Mouse (Mus musculus): ENCODE measurements around the gene Mapk3. TPM values are rescaled to one million over a fixed set of nuclear protein-coding genes. Genes with fewer than 3 reads are reported as not detected.
"Not testable (repeated sequence)": the region's sequence is repeated elsewhere in the genome, so short reads cannot be mapped to it uniquely, and the experiment has no call there.

Mapk3 gene
- 10 to 100 TPM; 15.9 to 20.8 (median 17.2) TPM for polyA plus RNA-seq (2017; shearing (Covaris generic))

DNA sequence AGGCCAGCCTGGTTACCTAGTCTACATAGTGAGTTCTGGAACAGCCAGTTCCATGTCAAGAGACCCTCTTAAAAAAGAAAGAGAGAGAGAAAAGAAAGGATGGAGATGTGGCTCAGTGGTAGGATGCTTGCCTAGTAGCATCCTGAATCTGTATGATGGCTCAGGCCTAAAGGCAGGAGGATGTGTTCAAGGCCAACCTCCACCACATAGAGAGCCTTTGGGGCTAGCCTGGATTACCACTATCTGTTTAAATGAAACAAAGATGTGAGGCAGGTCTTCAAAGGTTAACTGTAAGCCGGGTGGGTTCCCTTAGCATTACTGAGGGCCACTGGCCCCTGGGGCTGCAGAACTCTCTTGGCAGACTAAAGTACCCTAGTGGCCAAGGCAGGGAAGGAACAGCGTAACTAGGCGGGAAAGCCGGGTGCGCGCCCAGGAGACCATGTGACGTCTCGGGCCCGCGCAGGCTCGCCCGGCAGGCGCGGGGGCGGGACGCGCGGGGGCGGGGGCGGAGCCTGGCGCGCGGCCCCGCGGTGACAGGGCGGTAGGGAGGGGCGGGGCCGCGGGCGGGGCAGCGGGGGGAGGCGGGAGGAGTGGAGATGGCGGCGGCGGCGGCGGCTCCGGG lies at the start of gene Mapk3:
TSS of gene Mapk3 (plus strand) at position 552 of the 622 bp plus-strand sequence.
- ATAC-seq = peak; percentile 86

DNA sequence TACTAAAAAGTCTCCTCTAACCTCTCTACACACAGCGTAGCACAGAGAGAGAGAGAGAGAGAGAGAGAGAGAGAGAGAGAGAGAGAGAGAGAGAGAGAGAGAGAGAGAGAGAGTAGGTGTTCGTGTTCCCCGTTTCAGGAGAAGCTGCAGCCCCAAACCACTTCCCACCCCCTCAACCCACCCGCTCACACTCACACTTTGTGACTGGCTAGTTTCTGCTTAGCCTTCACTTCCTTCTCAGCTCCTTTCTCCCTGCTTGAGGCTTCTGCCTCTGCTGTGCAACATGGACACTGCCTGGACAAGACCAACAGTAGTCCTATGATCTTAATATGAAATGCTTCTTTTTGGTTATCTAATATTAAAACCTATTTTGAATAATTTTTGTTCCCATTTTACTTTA lies 49.1 kb upstream of the Mapk3 start:
- no peak for ATAC-seq

DNA sequence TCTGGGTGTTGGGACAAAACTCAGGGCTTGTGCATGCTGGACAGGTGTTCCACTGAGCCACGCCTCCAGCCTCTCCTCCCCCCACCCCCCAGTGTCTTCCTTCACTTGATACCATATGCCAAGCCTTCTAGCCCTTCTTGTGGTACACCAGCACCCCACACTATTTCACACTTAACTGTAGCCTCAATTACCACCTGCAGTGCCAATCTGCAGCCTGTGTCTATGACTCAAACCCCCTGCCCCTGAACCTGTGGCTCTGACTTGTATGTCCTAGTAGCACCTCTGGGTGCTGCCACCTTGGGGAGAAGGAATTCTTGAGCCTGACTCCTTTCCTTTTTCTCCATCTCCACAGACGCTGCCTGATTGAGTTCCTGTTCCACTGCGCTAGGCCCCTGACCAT lies 47.5 kb upstream of the Mapk3 start:
- no peak for ATAC-seq

DNA sequence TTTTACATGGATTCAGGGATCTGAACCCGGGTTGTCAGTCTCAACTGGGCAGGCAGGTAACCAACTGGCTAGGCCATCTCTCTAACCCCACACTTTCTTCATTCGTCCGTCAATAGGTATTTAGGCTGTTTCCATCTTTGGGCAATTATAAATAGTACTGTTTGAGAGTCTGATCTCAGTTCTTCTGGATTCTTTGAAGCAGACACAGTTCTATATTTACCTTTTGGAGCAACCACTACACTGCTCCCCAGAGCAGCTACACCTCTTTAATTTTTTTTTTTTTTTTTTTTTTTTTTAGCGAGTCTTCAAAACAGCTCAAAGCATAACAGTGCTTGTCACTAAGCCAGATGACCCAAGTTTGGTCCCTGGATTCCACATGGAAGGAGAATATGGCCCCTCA lies 43.7 kb upstream of the Mapk3 start:
- no peak for ATAC-seq

DNA sequence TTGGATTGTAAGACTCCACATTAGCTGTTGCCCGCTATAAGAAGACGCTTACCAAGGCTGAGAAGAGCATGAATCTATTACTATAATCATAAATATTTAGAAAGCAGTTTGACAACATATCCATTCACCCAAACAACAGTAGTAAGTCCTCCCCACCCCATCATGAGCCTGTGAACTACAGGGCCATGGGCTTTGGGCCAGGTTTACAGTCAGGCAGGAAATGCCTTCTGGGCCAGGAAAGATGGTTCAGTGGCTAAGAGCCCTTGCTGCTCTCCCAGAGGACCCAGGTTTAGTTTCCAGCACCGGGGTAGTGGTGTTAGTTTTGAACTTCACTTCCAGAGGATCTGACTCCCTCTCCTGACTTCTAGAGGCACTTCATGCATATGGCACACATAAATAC lies 41.8 kb upstream of the Mapk3 start:
- no peak for ATAC-seq

DNA sequence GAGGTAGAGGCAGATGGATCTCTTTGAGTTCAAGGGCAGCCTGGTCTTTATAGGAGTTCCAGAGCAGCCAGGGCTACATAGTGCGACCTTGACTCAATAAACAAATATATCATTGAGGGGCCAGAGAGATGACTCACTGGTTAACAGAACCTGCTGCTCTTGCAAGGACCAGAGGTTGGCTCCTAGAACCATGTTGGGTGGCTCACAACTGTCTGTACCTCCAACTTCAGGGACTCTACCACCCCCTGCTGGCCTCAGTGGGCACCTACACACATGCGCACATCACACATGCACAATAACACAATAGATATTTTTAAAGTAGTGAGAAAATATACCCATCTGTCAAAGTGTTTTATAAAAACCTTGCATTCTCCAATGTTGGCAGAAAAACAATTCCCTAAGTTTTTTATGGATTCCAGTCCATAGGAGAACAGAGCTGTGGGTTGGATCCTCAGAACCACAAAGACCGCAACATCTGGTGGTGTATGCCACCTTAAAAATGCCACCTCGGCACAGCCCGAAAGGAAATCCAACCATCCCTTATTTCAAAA lies 40.5 kb upstream of the Mapk3 start:
- ATAC-seq = no peak

- ATAC-seq = no peak
Measured at GRCm38 (mm10) chr7:126721635-126722034, 37.8 kb upstream of the Mapk3 start.

DNA sequence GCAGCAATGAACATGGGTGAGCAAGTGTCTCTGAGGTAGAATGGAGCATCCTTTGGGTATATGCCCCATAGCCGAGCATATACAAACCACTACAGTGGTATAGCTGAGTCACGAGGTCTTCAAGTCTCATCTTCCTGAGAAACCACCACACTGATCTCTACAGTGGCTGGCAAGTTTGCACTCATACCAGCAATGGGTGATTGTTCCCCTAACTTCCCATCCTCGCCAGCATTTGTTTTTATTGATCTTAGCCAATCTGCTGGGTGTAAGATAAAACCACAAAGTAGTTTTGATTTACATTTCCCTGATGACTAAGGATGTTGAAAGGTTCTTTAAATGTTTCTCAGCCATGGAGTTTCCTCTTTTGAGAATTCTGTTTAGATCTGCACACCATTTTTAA lies 34.3 kb upstream of the Mapk3 start:
- no peak for ATAC-seq

- ATAC-seq = no peak
Measured at GRCm38 (mm10) chr7:126725667-126726066, 33.7 kb upstream of the Mapk3 start.

DNA sequence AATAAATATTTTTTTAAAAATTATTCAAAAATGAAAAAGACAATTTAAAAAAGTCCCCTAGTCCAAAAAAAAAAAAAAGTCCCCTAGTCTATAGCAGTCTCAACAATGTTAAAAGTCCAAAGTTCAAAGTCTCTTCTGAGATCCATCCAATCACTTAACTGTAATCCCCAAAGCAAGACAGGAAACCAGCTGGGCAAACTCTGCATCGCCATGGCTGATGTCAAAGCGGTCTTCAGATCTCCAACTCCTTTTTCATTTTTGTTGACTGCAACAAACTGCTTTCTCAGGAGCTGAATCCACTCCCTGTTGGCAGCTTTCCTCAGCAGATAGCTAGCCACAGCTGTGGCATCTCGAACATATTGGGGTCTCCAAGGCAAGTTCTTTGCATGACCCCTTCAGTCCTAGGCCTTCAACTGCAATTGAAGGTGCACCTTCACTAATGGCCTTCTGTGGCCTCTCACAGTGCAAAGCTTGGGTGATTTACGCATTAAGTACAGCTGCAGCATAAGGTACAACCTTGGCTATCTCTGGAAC lies 29.1 kb upstream of the Mapk3 start:
- not testable (repeated sequence) for ATAC-seq

GRCm38 (mm10) chr7:126736122-126736521 lies 23.3 kb upstream of the Mapk3 start:
- ATAC-seq = no peak

DNA sequence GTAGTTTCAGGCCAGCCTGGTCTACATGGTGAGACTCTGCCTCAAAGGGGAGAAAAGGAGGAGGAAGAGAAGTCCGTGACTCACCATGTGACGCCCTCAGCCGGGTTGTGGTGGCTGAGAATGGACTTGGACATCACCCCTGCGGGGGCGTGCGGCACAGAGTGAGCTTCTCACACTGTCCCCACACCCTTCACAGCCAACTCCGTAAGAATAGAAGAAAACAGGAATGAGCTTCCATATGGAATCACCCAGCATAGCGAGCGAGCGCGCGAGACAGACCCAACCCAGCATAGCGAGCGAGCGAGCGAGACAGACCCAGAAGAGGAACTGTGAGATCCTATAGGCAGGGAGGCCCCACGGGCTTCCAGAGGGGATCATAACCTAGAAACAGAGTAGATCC lies 19.9 kb upstream of the Mapk3 start:
- ATAC-seq = no peak

DNA sequence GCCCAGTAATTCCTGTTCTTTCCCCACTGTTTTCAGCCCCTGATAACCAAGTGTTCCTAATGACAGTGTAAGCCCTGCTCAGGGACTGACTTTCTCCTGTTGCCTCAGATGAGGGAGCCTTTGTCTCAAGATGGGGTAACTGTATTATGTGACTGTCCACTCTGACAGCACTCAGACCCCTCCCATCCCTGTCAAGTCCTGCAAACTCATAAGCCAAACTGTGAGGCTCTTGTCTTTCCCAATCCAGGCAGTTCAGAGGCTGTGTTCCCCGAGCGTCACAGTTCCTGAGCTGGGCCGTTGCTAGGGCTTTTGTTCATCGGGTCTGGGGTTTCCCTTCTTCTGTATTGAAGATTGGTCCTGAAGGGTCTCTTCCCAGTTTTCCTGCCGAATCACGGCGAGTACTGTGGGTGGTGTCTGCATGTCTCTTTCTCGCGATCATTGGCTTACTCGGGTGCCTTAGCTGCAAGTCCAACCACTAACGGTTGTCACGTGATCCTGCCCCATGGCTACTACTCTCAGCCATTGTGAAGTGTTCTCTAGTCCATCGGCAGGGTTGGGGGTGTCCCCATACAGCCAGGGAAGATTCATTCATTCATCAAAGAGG lies 19.2 kb upstream of the Mapk3 start:
- no peak for ATAC-seq

DNA sequence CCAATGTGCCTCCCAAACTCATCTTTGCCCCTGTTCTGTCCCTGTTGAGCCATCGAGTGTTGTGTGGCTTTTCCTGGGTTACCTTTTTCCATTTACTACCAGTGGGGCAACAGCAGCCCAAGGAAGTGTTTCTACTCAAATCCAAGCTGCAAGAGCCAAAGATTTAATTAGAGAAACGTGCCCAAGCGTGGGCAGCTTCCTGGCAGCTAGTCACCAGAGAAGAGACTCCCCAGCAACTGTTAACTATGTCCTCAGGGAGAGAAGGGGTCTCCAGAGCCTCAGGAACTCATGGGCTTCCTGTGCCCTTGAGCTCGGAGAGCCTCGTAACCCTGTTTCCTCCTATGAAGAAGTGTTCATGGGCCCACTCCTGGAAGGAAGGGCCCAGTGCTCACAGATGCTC lies 18.4 kb upstream of the Mapk3 start:
- ATAC-seq = no peak

DNA sequence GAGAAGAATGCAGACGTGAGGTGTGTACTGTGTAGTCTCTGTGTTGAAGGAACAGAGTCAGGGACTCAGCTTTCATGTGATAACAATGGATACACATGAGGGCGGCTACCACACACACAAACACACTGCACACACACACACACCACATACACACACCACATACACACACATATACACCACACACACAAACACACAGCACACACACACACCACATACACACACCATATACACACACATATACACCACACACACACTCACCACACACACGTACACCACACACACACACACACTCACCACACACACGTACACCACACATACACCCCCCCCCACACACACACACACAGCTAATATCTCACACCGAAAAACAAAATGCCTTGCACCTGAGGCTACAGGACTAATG lies 17.9 kb upstream of the Mapk3 start:
- no peak for ATAC-seq

DNA sequence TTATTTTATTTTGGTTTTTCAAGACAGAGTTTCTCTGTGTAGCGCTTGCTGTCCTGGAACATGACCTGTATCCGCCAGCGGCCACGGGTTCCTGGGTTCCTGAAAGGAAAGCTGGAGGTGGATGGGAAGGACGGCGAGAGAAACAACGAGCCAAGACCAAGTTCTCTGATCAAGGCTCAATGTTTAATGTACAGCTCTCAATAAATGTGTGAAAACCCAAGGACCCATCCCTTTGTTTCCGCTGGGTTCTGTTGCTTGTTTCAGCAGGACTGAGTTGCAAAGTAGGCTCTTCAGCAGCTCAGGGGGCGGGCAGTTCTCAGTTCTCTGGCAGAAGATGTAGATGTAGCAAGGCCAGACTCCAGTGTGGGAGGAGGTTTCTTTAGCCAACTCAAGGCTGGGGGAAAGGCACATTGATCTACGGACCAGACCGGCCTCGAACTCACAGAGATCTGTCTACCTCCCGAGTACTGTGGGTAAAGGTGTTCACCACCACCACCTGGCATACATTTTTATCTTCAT lies 17.4 kb upstream of the Mapk3 start:
- no peak for ATAC-seq

- ATAC-seq = no peak
Measured at GRCm38 (mm10) chr7:126746066-126746465, 13.3 kb upstream of the Mapk3 start.

DNA sequence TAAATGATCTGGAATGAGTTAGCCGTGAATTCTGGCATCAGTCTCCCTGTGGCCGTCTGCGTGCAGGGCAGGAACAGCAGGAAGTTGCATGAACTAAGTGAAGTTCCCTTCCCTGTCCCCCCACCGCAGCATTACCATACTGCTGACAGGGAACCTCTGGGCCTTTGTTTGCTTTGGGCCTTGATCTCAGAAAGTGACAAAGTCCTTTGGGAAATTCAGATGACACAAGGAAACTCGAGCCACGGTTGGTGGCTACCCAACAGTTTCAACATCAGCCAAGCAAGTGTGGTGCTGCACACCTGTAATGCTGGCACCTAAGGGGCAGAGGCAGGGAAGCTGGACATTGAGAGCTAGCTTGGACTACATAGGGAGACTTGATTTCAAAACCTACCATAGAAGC lies 12.6 kb upstream of the Mapk3 start:
- no peak for ATAC-seq

- no peak for ATAC-seq
Measured at GRCm38 (mm10) chr7:126748824-126749223, 10.6 kb upstream of the Mapk3 start.

DNA sequence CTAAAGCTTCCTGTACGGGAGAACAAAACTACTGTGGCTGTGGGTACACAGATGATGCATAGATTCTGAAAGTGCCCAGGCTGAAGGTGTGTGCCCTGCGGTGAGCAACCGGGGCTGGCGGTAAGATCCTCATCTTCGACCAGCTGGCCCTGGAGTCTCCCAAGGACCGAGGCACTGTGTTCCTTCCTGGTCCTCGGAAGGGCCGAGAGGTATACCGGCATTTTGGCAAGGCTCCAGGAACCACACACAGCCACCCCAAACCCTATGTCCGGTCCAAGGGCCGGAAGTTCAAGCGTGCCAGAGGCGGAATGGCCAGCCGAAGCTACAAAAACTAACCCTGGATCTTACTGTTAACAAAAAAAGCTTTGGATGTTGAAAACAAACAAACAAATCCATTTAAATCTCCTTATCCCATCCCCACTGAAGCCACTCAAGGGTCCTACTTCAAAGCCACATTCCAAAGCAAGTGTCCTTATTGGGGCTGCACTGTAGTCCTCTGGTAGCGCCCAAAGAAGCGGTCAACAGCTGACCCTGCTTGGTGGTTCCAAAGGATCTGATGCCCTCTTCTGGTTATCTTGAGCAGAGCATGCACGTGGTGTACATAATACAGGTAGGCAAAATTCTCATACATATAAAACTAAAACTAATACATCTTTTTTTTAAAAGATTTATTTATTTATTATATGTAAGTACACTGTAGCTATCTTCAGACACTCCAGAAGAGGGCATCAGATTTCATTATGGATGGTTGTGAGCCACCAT lies 9.6 kb upstream of the Mapk3 start:
- ATAC-seq = no peak

DNA sequence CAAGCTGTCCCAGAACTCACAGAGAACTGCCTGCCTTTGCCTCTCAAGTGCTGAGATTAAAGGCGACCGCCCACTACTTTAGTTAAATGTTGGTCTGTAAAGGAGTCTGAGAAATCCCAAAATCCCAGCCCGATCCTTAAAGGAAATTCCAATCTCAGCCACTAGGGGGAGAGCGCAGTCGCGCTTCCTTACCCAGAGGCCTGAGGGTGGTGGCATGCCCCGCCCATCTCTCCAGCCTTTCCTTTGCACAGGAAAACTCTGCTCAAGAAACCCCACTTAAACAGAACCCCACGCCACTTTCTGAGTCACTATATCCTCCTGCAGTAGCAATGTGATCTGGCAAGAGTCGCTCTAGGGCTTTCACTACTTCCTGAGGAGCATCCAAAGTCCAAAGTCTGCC lies 4.5 kb upstream of the Mapk3 start:
- peak; percentile 61 for ATAC-seq

DNA sequence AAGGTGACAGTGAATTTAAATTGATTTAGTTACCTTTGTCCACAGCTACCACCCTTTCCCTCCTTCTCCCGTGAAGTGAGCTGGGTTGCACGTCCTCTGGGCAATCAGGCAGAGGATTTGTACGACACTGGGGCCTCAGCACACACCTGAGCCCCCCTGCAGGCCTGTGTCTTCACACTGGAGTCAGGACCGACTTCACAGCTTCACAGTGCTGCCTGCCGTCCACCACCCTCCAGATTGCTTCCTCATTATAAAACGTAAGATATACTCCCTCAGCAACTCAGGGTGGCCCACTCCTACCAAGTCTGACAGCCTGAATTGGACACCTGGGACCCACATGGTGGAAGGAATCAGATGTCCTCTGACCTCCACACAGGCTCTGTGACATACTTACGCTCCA lies 862 bp upstream of the Mapk3 start:
- no peak for ATAC-seq

DNA sequence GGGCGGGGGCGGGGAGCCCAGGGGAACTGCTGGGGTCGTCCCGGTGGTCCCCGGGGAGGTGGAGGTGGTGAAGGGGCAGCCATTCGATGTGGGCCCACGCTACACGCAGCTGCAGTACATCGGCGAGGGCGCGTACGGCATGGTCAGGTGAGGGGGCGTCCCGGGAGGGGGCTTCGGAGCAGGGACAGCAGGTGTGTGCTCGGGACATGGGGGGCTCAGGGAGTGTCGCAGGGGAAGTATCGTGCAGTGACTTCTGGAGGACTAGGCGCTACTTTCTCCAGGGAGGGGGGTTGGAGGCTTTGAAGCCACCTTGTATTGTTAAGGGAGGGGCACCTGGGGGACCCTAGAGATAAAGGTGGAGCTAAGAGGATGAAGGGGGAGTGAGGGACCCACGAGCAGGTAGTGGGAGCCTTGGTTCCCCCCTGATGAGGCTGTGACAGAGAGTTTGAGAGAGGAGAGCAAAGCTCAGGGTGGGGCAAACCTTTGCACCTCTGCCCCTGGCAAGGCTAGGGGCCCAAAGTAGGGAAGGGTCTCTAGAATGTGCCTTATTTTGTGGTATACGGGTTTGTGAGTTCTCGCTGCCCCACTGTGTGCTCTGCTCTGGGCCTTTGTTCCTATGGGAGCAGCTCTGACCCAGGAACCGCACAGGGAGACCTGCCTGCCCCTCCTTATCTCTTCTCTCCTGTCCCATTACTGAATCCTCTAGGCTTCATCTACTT lies 430 bp downstream of the Mapk3 start:
- no peak for ATAC-seq
